Mouse (Mus musculus) neural tube, embryonic 13.5 days (tissue): ENCODE measurements around the gene Nrip2. TPM values are rescaled to one million over a fixed set of nuclear protein-coding genes. Genes with fewer than 3 reads are reported as not detected.

Experiments
- ATAC-seq: fragments of 200-750 bp; cut with Nextera tagmentation; 2 replicates; pipeline ENCODE4 v1.8.0; 2017; ENCODE audit warnings: low read depth, mild to moderate bottlenecking, moderate TSS enrichment, moderate library complexity
- H3K27ac ChIP-seq: fragments of 300-500 bp; sonication (generic); replicated peaks from 2 replicates; pipeline ENCODE4 v1.5.1; 2015; ENCODE audit warnings: moderate library complexity, mild to moderate bottlenecking, inconsistent platforms
- H3K27me3 ChIP-seq: fragments of 300-500 bp; sonication (generic); 2 replicates; pipeline ENCODE4 v1.6.1; 2015; ENCODE audit warnings: mild to moderate bottlenecking, inconsistent platforms
- H3K36me3 ChIP-seq: fragments of 300-500 bp; sonication (generic); 2 replicates; pipeline ENCODE4 v1.6.1; 2015; ENCODE audit warnings: mild to moderate bottlenecking, inconsistent platforms
- H3K4me1 ChIP-seq: fragments of 300-500 bp; sonication (generic); replicated peaks from 2 replicates; pipeline ENCODE4 v1.6.1; 2015; ENCODE audit warnings: inconsistent platforms
- H3K4me2 ChIP-seq: fragments of 300-500 bp; sonication (generic); 2 replicates; pipeline ENCODE4 v1.6.1; 2015; ENCODE audit warnings: inconsistent platforms, mild to moderate bottlenecking, moderate library complexity
- H3K4me3 ChIP-seq: fragments of 300-500 bp; sonication (generic); 2 replicates; pipeline ENCODE4 v1.5.1; 2015; ENCODE audit warnings: mild to moderate bottlenecking, inconsistent platforms
- H3K9ac ChIP-seq: fragments of 300-500 bp; sonication (generic); 2 replicates; pipeline ENCODE4 v1.6.1; 2015; ENCODE audit warnings: moderate library complexity, mild to moderate bottlenecking, inconsistent platforms
- H3K9me3 ChIP-seq: fragments of 300-500 bp; sonication (generic); 2 replicates; pipeline ENCODE4 v1.6.1; 2016; ENCODE audit warnings: inconsistent platforms
- WGBS: fragments of 180-500 bp; shearing (Covaris S2); methylation state at CpG from one replicate; pipeline ENCODE4 v1.1.7; 2015; 5-methylcytosine and 5-hydroxymethylcytosine counted together
- polyA plus RNA-seq: library from polyadenylated mRNA; unstranded; fragments of >200 nt; fragmentation: Nextera tagmentation; extraction: Ambion mirVana; gene quantifications from 2 replicates; pipeline ENCODE4 v1.2.1, GENCODE M21; 2015

Gene Nrip2
- 7.1 and 8.6 TPM in 2 replicates for polyA plus RNA-seq

DNA sequence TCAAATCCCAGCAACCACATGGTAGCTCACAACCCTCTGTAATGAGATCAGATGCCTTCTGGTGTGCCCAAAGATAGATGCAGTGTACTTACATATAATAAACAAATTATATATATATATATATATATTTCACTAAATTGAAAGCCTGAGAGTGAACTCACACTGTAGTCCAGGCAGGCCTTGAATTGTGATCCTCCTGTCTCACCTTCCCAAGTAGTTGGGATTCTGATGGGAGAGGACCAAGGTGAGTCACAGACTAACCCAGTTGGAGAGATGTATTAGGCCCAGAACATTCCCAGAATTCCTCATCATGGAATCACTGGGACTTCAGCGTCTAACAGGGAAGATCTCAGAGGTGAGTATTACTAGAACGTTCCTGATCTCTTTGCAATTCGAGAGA lies at the start of gene Nrip2:
Nrip2 (plus strand) TSS at position 301 of the 400 bp plus-strand sequence.
- Histone ChIP-seq H3K9me3 (no peaks in the 10 kb centered on the region), H3K36me3 (no peaks in the 10 kb centered on the region), H3K27me3 (no peaks in the 10 kb centered on the region), H3K4me2 (peak within 1 kb of the TSS; percentile 49), H3K27ac (peak within 1 kb of the TSS; percentile 77), H3K4me3 (peak within 1 kb of the TSS; percentile 26), H3K4me1 (peaks cover 25% of the 10 kb centered on the region), H3K9ac (peak within 1 kb of the TSS; percentile 41)
- ATAC-seq = no peak; the same call in 1 of the 2 replicates
- WGBS = 75% methylated on average over 3 of the region's 3 CpGs

DNA sequence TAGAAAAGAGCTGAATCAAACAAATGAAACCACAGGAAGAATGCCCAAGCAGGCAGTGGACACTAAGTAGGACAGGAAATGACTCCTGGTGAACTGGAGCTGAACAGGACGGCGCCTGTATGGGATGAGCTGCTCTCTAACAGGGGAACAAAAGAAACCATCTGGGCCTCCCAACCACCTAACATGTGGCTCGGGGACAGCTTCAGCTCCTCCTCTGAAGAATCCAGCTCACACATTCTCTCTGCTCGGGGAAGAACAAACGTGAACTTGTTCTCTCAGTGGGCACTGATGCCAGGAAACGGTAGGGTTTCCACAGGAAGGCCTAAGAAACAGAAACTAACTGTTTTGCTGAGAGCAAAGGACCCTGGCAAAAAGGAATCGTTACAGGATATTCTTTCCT lies 49.4 kb upstream of the Nrip2 start:
- 34% methylated on average over 7 of the region's 7 CpGs for WGBS
- peaks cover 16% of the 10 kb centered on the region for H3K36me3 ChIP-seq
- H3K4me3 ChIP-seq = no peak overlapping the region
- no peak; the same call in 1 of the 2 replicates for ATAC-seq
- peak overlapping the region; percentile 61 for H3K27ac ChIP-seq
- H3K9ac ChIP-seq = no peak overlapping the region
- H3K4me1 ChIP-seq = peaks cover 36% of the 10 kb centered on the region
- H3K27me3 ChIP-seq = no peaks in the 10 kb centered on the region
- H3K4me2 ChIP-seq = no peak overlapping the region
- H3K9me3 ChIP-seq = no peaks in the 10 kb centered on the region

DNA sequence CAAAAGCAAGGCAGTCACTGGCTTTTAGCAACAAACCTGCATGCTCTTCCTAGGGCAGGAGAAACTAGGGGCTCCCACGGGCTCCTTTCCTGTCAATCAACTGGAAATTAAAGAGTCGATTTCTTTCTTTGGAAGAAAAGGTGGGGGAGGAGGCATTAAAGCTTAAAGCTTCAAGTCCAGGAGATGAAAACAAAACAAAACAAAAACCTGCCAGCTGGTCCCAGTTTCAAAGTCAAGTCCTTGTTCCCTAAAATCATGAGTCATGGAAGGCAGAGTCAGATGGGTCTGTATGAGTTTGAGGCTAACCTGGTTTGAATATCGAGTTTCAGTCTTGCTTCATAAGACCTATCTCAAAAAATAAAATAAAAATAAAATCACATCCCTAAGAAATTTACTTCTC lies 45.0 kb upstream of the Nrip2 start:
- peak overlapping the region; percentile 73; the same call in 1 of the 2 replicates for H3K4me3 ChIP-seq
- no peak overlapping the region for H3K9ac ChIP-seq
- H3K27me3 ChIP-seq = no peaks in the 10 kb centered on the region
- no peaks in the 10 kb centered on the region for H3K9me3 ChIP-seq
- H3K4me1 ChIP-seq = peaks cover 31% of the 10 kb centered on the region
- 75% methylated on average over 3 of the region's 3 CpGs for WGBS
- no peak overlapping the region for H3K27ac ChIP-seq
- no peak for ATAC-seq
- peak overlapping the region; percentile 73 for H3K4me2 ChIP-seq
- H3K36me3 ChIP-seq = peaks cover 32% of the 10 kb centered on the region

DNA sequence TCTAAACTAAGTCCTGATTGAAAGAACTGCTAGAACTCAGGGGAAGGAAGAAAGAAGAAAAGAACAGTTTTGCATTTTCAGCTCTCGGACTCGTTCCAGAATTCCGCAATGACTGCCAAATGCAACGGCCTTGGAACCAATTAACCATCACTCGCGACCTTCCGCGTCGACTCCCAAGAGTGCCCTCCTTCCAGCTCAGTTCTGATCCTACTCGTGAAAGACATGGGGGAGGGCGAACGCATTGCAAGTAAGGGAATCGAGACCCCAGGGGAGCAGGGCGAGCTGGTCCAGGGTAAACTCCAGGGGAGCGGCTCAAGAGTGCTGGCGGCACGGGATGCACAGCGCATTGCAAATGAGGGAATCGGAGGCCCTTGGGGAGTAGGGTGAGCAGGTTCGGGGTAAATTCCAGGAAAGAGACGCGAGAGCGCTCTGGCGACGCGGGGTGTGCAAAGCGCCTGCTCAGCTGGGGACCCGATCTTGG lies 43.9 kb upstream of the Nrip2 start:
- H3K27me3 ChIP-seq = no peaks in the 10 kb centered on the region
- ATAC-seq = peak; percentile 77

DNA sequence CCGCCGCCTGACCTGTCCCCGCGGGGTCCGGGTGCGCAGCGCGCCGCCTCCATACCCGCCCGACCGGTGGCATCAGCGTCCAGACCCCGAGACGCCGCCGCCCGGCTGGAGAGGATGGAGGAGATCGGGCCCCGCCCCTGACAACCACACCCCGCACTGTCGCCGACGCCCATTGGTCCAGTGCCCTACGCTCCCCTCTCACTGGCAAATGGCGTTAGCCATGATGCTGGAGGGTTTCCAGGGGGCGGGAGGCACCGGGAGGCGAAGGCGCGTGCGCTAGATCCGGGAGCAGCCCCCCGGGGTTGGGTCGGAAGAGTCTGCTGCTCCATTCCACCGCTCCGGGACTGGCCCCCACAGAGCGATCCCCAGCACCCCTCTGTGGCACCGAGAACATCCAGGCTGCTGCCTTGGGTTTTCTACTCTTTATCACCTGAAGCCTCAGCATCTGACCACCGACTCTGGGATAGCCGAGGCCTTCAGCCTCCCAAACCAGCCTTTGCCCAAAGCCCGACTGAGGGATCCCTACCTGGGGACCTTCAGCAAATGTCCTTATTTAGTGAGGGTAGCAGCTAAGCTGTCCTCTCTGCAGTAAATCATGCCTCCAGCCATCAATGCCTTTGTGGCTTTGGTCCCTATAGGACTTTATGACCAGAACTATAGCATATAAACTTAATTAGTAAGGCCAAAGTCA lies 43.2 kb upstream of the Nrip2 start, which contains the start of gene Tulp3:
Tulp3 (minus strand) TSS at position 126 of the 691 bp plus-strand sequence.
- Histone ChIP-seq H3K36me3 (peaks cover 25% of the 10 kb centered on the region), H3K27me3 (no peaks in the 10 kb centered on the region), H3K9me3 (no peaks in the 10 kb centered on the region), H3K4me2 (peak within 1 kb of the TSS; percentile 73), H3K4me1 (peaks cover 37% of the 10 kb centered on the region), H3K27ac (peak within 1 kb of the TSS; percentile 92), H3K9ac (peak within 1 kb of the TSS; percentile 88), H3K4me3 (peak within 1 kb of the TSS; percentile 73)
- WGBS = under 1% methylated on average over 42 of the region's 42 CpGs
- ATAC-seq = peak; percentile 99

More for the DNA sequence above, 43.9 kb upstream of the Nrip2 start:
- peaks cover 32% of the 10 kb centered on the region for H3K36me3 ChIP-seq
- H3K4me2 ChIP-seq = peak overlapping the region; percentile 73
- peak overlapping the region; percentile 88 for H3K9ac ChIP-seq
- no peaks in the 10 kb centered on the region for H3K9me3 ChIP-seq
- under 1% methylated on average over 28 of the region's 28 CpGs for WGBS
- H3K4me1 ChIP-seq = peaks cover 31% of the 10 kb centered on the region
- peak overlapping the region; percentile 92 for H3K27ac ChIP-seq
- H3K4me3 ChIP-seq = peak overlapping the region; percentile 73

DNA sequence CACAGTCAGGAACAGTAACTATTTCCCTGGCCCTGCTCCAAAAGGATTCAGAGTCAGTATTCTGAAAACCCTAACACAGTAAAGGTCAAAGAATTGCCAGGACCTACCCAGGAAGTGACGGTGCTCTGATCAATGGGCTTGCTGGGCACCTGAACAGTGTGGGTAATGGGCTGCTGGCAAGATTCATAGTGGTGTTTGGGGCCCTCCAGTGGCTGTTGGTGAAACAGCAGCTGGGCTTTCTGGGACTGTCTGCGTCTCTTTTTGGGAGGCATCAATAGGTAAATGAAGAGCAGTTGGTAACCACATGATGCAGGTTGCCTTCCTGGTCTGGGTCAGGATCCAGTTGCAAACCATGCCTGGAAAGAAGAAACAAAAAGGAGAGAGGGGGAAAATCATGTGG lies 40.1 kb upstream of the Nrip2 start:
- Histone ChIP-seq H3K27ac (no peak overlapping the region), H3K4me2 (no peak overlapping the region), H3K9ac (no peak overlapping the region), H3K36me3 (peaks cover 16% of the 10 kb centered on the region), H3K4me1 (peaks cover 49% of the 10 kb centered on the region), H3K9me3 (no peaks in the 10 kb centered on the region), H3K4me3 (no peak overlapping the region), H3K27me3 (no peaks in the 10 kb centered on the region)
- ATAC-seq = no peak
- WGBS = 7% methylated on average over 2 of the region's 2 CpGs

DNA sequence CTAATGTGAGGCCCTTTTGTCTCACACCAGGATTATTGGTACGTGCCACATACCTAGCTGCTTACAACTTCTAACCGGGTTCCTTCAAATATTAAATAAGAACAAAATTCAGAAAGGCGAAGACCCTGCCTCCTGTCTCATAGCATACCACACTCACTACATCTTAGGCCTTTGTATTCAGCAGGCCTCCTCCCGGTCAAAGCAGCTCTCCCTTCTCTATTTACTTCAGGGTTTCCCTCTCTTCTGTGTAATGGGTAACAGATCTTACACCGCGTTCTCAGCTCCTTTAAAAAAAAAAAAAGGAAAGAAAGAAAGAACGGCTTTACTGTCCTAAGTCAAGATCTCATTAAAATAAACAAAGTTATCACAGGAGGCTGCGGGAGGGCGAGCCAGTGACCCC lies 37.2 kb upstream of the Nrip2 start:
- Histone ChIP-seq H3K27ac (peak overlapping the region; percentile 90), H3K9ac (peak overlapping the region; percentile 87), H3K4me1 (peaks cover 31% of the 10 kb centered on the region), H3K9me3 (no peaks in the 10 kb centered on the region), H3K36me3 (peaks cover 23% of the 10 kb centered on the region), H3K4me2 (peak overlapping the region; percentile 98), H3K27me3 (no peaks in the 10 kb centered on the region), H3K4me3 (peak overlapping the region; percentile 81)
- WGBS = 18% methylated on average over 9 of the region's 9 CpGs
- ATAC-seq = no peak

DNA sequence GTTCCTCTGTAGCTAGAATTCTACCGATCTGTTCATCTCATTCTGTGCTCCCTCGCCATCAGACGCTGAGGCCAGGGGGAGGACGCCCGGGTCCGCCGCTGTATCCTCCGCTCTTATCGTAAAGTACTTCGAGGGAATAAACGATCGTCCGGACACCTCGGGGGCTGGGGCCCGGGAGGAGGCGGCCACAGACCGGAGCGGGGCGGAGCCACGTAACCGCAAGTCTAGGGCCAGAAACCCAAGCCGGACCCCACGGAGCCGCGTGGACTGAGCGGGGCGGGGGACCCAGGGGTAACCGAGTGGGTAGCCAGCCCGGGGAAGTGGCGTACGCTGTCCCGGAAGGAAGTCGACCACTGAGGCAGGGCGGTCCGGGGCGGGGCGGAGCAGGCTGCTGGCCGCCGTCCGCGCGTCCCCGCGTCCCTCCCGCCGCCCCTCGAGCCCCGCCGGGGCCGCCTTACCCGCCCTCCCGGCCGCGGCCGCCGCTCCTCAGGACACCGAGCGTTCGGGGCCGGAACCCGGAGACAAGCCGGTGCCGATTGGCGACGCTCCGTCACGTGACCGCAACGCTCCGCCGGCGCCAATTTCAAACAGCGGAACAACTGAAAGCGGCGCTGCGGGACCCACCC lies 36.6 kb upstream of the Nrip2 start, which contains the start of the genes Rhno1 and Foxm1:
Rhno1 (minus strand) TSS at position 531 of the 626 bp plus-strand sequence.
Foxm1 (plus strand) TSS at position 587 of the 626 bp plus-strand sequence.
- H3K9me3 ChIP-seq = no peaks in the 10 kb centered on the region
- H3K4me1 ChIP-seq = peaks cover 31% of the 10 kb centered on the region
- peak within 1 kb of the TSS; percentile 90 for H3K27ac ChIP-seq
- ATAC-seq = peak; percentile 91
- WGBS = under 1% methylated on average over 54 of the region's 76 CpGs
- H3K4me3 ChIP-seq = peak within 1 kb of the TSS; percentile 81
- H3K36me3 ChIP-seq = peaks cover 24% of the 10 kb centered on the region
- peak within 1 kb of the TSS; percentile 87 for H3K9ac ChIP-seq
- H3K4me2 ChIP-seq = peak within 1 kb of the TSS; percentile 98
- no peaks in the 10 kb centered on the region for H3K27me3 ChIP-seq

DNA sequence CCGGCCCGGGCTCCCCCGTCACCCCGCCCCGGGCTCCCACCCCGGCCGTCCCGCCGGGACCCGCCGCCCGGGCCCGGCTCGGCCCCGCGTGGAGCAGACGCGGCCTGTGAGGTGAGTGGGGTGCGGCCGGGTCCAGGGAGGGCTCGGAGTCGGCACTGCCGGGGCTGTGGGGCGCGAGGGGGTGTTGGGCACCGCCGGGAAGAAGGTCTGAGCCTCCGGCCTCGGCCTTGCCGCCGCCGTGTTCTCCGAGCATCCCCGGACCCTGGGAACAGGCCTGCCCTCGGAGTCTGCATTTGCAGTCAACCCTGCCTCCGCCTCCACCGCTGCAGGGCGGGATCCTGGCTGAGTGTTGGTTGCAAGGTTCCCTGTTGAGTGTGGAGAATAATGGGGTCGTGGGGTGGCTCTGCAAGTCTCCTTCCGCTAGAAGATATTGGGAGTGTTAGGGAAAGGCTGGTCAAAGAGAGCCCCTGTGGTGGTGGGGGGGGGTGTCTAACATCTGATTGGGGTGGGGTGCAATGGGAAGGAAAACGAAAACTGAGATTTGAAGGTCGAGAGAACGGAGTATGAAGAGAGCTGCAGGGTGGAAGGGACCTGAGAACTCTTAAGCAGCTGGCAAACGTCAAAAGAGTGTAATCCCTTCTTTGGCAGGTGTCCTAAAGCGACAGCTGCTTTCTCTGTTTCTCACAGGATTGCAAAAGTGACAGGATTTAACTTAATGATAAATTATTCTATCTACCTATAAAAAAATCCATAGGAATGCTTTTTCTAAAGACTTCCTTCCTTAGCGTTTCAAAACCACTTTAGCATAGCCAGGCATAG lies 35.9 kb upstream of the Nrip2 start:
- no peak; the same call in 1 of the 2 replicates for ATAC-seq
- Histone ChIP-seq H3K9ac (peak overlapping the region; percentile 87), H3K9me3 (no peaks in the 10 kb centered on the region), H3K4me1 (peaks cover 31% of the 10 kb centered on the region), H3K36me3 (peaks cover 22% of the 10 kb centered on the region), H3K27me3 (no peaks in the 10 kb centered on the region), H3K4me2 (peak overlapping the region; percentile 98), H3K4me3 (peak overlapping the region; percentile 81), H3K27ac (peak overlapping the region; percentile 90)
- 1% methylated on average over 45 of the region's 46 CpGs for WGBS

DNA sequence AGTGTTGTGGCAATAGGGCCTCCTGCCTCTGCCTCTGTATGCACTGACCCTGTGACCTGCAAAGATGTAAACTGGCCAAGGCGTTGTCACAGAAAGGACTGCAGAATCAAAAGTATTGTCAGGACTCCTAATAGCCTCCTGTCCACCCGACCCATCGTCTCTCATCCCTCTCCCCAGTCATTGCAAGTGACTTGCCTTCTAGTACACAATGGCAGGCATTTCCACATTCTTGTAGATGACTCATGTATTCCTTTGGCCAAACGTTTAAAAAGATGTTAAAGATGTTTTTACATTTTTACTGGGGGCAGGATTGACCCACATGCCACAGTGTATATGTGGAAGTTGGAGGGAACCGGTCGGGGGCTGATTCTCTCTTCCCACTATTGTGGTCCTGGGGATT lies 34.4 kb upstream of the Nrip2 start:
- Histone ChIP-seq H3K27ac (no peak overlapping the region), H3K4me1 (peaks cover 28% of the 10 kb centered on the region), H3K9me3 (no peaks in the 10 kb centered on the region), H3K36me3 (peaks cover 22% of the 10 kb centered on the region), H3K4me2 (no peak overlapping the region), H3K4me3 (no peak overlapping the region), H3K9ac (no peak overlapping the region), H3K27me3 (no peaks in the 10 kb centered on the region)
- ATAC-seq = no peak
- 71% methylated on average over 6 of the region's 6 CpGs for WGBS

DNA sequence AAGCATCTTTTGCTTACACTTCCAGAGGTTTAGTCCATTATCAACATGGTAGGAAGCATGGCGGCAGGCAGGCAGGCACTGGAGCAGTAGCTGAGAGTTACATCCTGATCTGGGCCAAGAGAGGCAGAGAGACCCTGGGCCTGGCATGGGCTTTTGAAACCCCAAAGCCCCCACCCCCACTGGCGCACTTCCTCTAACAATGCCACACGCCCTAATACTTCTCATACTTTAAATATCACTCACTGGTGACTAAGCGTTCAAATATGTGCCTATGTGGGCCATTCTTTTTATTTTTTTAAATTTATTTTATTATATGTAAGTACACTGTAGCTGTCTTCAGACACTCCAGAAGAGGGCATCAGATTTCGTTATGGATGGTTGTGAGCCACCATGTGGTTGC lies 32.6 kb upstream of the Nrip2 start:
- Histone ChIP-seq H3K36me3 (peaks cover 37% of the 10 kb centered on the region), H3K27me3 (no peaks in the 10 kb centered on the region), H3K27ac (no peak overlapping the region), H3K9me3 (no peaks in the 10 kb centered on the region), H3K4me1 (peaks cover 11% of the 10 kb centered on the region), H3K9ac (no peak overlapping the region), H3K4me2 (no peak overlapping the region), H3K4me3 (no peak overlapping the region)
- ATAC-seq = no peak
- WGBS = 95% methylated on average over 5 of the region's 5 CpGs
